Mouse (Mus musculus): ENCODE measurements around the gene Ppp4r2. TPM values are rescaled to one million over a fixed set of nuclear protein-coding genes. Genes with fewer than 3 reads are reported as not detected.

Gene Ppp4r2
- total and polyA plus RNA-seq, 3 experiments, result 80.1 to 111 (median 94.4) TPM

DNA sequence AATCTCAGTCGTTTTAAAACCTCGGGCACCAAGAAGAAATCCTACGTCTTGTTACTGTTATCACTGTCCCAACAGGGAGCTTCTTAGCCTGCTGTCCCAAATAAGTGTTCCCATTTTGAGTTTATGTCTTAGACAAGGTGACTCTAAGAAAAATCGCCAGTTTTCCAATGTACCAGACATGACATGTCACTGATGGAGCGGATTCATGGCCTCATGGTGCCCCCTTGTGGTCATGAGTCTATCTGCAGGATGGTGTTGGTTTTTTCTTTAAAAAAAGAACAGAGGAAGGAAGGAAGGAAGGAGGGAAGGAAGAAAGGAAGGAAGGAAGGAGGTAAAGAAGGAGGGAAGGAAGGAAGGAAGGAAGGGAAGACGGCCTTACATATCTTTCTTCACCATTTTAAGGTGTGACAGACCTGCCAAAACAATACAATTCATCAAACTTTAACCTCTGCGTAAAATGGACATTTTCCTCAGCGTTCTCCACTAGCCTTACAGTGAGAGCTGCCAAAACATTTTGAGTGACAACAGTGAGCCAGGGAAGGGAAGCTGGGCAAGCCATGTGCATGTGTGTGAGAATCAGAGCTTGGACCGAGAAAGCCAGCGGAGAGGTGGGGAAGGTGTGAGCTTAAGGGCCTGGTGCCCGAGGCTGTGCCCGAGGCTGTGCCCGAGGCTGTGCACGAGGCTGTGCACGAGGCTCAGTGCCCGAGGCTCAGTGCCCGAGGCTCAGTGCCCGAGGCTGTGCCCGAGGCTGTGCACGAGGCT, 42.6 kb downstream of the Ppp4r2 start:
- TF ChIP-seq TAL1 (conservative IDR thresholded peaks at IDR 0.05; ENCODE audit: low read depth, low read length) (no peak), CTCF (IDR thresholded peaks at IDR 0.05; ENCODE audit: low read depth, low read length) (0 out of 2 replicates have a peak, but pooled peaks have one; percentile 26)
- Histone ChIP-seq H3K4me1 (ENCODE audit: insufficient read depth, low read depth, low read length) (no peaks in the 10 kb centered on the region), H3K9me3 (replicated peaks) (0 out of 2 replicates have a peak, but pooled peaks cover 2% of the 10 kb centered on the region), H3K4me3 (ENCODE audit: low read depth, low read length) (no peak overlapping the region), H3K27me3 (ENCODE audit: insufficient read depth, low read length) (peaks cover 7% of the 10 kb centered on the region; the same call in 1 of the 2 replicates), H3K36me3 (replicated peaks) (no peaks in the 10 kb centered on the region)
- DNase-seq (ENCODE audit: low spot score) (peak; percentile 22), ATAC-seq (ENCODE audit: extremely low read depth, insufficient number of reproducible peaks, low FRiP score, poor library complexity, severe bottlenecking) (peak; percentile 28; the same call in 1 of the 2 replicates)

DNA sequence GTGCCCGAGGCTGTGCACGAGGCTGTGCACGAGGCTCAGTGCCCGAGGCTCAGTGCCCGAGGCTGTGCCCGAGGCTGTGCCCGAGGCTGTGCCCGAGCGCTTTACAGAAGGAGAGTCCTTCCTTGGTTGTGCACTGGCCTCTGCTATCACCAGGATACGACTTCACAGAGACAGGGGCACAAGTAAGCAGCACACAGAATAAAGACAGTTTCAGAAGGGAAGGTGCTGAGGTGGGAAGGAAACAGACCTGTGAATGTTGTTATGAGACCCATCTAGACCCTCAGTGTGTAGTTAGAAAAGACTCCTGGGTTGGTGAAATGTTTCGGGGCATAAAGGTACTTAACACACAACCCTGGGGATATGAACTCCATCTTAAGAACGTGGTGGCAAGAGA, 43.2 kb downstream of the Ppp4r2 start:
- no peaks in the 10 kb centered on the region for H3K4me1 ChIP-seq (ENCODE audit: insufficient read depth, low read depth, low read length)
- H3K27me3 ChIP-seq (ENCODE audit: insufficient read depth, low read length), result peaks cover 7% of the 10 kb centered on the region; the same call in 1 of the 2 replicates
- H3K4me3 ChIP-seq (ENCODE audit: low read depth, low read length), result no peak overlapping the region
- no peaks in the 10 kb centered on the region for H3K36me3 ChIP-seq (replicated peaks)
- H3K9me3 ChIP-seq (replicated peaks), result 0 out of 2 replicates have a peak, but pooled peaks cover 2% of the 10 kb centered on the region
- TF ChIP-seq TAL1 (conservative IDR thresholded peaks at IDR 0.05; ENCODE audit: low read depth, low read length), result no peak
- no peak for TF ChIP-seq POLR2AphosphoS5 (IDR thresholded peaks at IDR 0.05; ENCODE audit: insufficient replicate concordance, low read depth, low read length)
- no peak for TF ChIP-seq GATA1 (IDR thresholded peaks at IDR 0.05; ENCODE audit: borderline replicate concordance, low read length)
- TF ChIP-seq GATA2 (IDR thresholded peaks at IDR 0.05; ENCODE audit: borderline replicate concordance, low read depth, low read length), result no peak
- no peak for TF ChIP-seq CTCF (IDR thresholded peaks at IDR 0.05; ENCODE audit: low read depth, low read length)
- ATAC-seq (ENCODE audit: extremely low read depth, insufficient number of reproducible peaks, low FRiP score, poor library complexity, severe bottlenecking) (no peak), DNase-seq (ENCODE audit: low spot score) (no peak)

DNA sequence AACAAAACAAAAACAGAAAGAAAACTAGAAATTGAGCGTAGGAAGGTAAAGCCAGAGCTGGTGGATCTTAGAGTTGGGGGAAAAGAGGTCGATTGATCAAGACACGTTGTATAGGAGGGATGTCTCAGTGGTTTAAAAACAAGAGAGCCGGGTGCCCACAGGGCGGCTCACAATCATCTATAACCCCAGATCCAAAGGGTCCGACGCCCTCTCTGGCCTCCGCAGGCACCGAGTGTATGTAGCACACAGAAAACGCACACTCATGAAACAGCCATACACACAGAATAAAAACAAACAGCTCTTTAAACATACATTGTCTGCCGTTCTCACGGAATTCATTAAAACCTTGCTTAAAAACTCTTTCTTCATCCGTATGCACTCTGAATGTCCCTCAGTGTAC, 45.1 kb downstream of the Ppp4r2 start:
- DNase-seq (ENCODE audit: low spot score) (no peak), ATAC-seq (ENCODE audit: extremely low read depth, insufficient number of reproducible peaks, low FRiP score, poor library complexity, severe bottlenecking) (no peak)
- Histone ChIP-seq H3K27me3 (ENCODE audit: insufficient read depth, low read length) (peaks cover 3% of the 10 kb centered on the region; the same call in 1 of the 2 replicates), H3K4me3 (ENCODE audit: low read depth, low read length) (no peak overlapping the region), H3K9me3 (replicated peaks) (0 out of 2 replicates have a peak, but pooled peaks cover 2% of the 10 kb centered on the region), H3K4me1 (ENCODE audit: insufficient read depth, low read depth, low read length) (peaks cover 5% of the 10 kb centered on the region; the same call in 1 of the 2 replicates), H3K36me3 (replicated peaks) (no peaks in the 10 kb centered on the region)
- TF ChIP-seq CTCF (IDR thresholded peaks at IDR 0.05; ENCODE audit: low read depth, low read length) (no peak), POLR2AphosphoS5 (IDR thresholded peaks at IDR 0.05; ENCODE audit: insufficient replicate concordance, low read depth, low read length) (no peak), TAL1 (conservative IDR thresholded peaks at IDR 0.05; ENCODE audit: low read depth, low read length) (no peak), GATA1 (IDR thresholded peaks at IDR 0.05; ENCODE audit: borderline replicate concordance, low read length) (no peak), GATA2 (IDR thresholded peaks at IDR 0.05; ENCODE audit: borderline replicate concordance, low read depth, low read length) (no peak)

DNA sequence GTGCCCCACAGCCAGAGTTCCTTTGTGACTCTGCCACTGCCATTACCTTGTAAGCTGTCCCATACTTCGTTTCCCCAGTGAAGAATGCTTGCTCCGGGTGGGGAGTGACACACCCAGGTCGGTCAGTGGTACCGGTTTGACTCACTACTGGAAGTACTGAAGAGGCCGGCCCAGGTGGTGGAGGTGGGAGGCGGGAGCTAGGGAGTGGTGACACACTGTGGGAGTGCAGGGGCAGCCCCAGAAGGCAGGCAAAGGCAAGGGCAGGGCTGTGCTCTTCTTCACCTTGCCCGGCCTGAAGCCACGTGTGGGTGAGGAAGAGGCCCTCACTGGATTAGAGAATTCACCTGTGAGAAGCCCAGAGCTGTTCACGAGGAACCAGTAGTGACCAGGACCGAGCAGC, 46.2 kb downstream of the Ppp4r2 start:
- TF ChIP-seq TAL1 (conservative IDR thresholded peaks at IDR 0.05; ENCODE audit: low read depth, low read length) (no peak), GATA2 (IDR thresholded peaks at IDR 0.05; ENCODE audit: borderline replicate concordance, low read depth, low read length) (no peak), CTCF (IDR thresholded peaks at IDR 0.05; ENCODE audit: low read depth, low read length) (no peak), GATA1 (IDR thresholded peaks at IDR 0.05; ENCODE audit: borderline replicate concordance, low read length) (no peak), POLR2AphosphoS5 (IDR thresholded peaks at IDR 0.05; ENCODE audit: insufficient replicate concordance, low read depth, low read length) (no peak)
- H3K9me3 ChIP-seq (replicated peaks), result 0 out of 2 replicates have a peak, but pooled peaks cover 2% of the 10 kb centered on the region
- H3K4me1 ChIP-seq (ENCODE audit: insufficient read depth, low read depth, low read length), result peaks cover 5% of the 10 kb centered on the region; the same call in 1 of the 2 replicates
- H3K36me3 ChIP-seq (replicated peaks), result no peaks in the 10 kb centered on the region
- ATAC-seq (ENCODE audit: extremely low read depth, insufficient number of reproducible peaks, low FRiP score, poor library complexity, severe bottlenecking) (no peak), DNase-seq (ENCODE audit: low spot score) (no peak)
- peaks cover 3% of the 10 kb centered on the region; the same call in 1 of the 2 replicates for H3K27me3 ChIP-seq (ENCODE audit: insufficient read depth, low read length)
- H3K4me3 ChIP-seq (ENCODE audit: low read depth, low read length), result no peak overlapping the region

DNA sequence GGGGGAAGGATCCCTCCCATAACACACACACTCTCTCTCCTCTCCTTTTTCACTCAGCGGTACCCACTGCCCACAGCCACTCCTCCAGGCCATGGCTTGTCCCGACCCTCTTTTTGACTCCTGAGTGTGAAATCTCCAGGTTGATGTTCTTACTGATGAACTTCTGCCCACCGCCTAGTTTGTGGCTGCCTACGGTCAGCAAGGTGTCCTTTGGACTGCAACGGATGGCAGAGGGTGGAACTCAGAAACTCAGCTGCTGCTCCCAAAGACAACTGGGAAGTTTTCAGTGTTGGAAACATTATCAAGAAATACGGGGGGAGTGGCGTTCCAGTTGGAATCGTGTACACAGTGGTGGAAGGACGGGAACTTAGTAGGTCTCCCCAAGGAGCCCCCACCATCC, 48.2 kb downstream of the Ppp4r2 start:
- Histone ChIP-seq H3K27me3 (ENCODE audit: insufficient read depth, low read length) (no peaks in the 10 kb centered on the region; the same call in 1 of the 2 replicates), H3K4me1 (ENCODE audit: insufficient read depth, low read depth, low read length) (peaks cover 5% of the 10 kb centered on the region; the same call in 1 of the 2 replicates), H3K4me3 (ENCODE audit: low read depth, low read length) (no peak overlapping the region), H3K9me3 (replicated peaks) (0 out of 2 replicates have a peak, but pooled peaks cover 2% of the 10 kb centered on the region), H3K36me3 (replicated peaks) (no peaks in the 10 kb centered on the region)
- no peak for ATAC-seq (ENCODE audit: extremely low read depth, insufficient number of reproducible peaks, low FRiP score, poor library complexity, severe bottlenecking)
- no peak for TF ChIP-seq POLR2AphosphoS5 (IDR thresholded peaks at IDR 0.05; ENCODE audit: insufficient replicate concordance, low read depth, low read length)
- no peak for TF ChIP-seq GATA1 (IDR thresholded peaks at IDR 0.05; ENCODE audit: borderline replicate concordance, low read length)
- no peak for TF ChIP-seq GATA2 (IDR thresholded peaks at IDR 0.05; ENCODE audit: borderline replicate concordance, low read depth, low read length)
- no peak for TF ChIP-seq TAL1 (conservative IDR thresholded peaks at IDR 0.05; ENCODE audit: low read depth, low read length)
- DNase-seq (ENCODE audit: low spot score), result no peak

DNA sequence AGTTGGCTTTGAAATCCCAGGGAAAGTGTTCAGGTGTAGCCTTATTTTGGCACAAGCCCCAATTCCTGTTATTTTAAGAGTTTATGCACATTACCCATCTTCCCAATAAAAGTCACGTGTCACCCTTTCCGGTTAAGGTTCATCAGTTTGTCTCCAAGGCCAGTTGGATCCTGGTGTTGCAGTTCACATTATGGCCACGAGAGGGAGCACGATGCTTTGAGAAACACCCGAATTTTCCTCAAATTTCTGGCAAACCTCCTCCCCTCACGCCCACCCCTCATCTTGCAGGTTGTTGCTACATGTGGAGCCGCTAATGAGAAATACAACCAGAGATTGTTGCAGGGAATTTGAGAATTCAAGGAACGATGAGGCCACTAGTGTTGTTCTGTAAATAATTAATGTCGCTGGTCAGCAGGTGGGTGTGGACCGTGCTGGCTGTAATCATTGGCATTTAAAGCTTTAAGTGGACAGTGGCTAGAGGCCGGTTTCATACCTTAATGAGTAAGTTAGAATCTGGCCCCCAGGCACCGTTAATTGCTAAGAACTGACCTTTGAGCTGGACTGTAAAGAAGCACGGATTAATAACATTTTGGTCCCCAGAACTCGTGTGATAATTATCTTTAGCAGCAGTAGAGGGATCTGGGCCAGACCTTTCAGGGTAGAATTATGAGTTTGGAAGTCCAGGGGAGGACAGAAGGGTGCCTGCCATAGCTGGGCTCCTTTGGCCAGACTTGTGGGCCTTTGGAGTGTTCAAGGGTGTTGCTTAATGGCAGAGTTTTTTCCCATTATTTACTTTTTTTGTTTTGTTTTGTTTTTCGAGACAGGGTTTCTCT, 49.2 kb downstream of the Ppp4r2 start:
- DNase-seq (ENCODE audit: low spot score), result no peak
- Histone ChIP-seq H3K27me3 (ENCODE audit: insufficient read depth, low read length) (no peaks in the 10 kb centered on the region; the same call in 1 of the 2 replicates), H3K4me3 (ENCODE audit: low read depth, low read length) (no peak overlapping the region), H3K9me3 (replicated peaks) (peaks cover 9% of the 10 kb centered on the region), H3K36me3 (replicated peaks) (no peaks in the 10 kb centered on the region), H3K4me1 (ENCODE audit: insufficient read depth, low read depth, low read length) (peaks cover 5% of the 10 kb centered on the region; the same call in 1 of the 2 replicates)
- TF ChIP-seq CTCF (IDR thresholded peaks at IDR 0.05; ENCODE audit: low read depth, low read length) (peak; percentile 93), TAL1 (conservative IDR thresholded peaks at IDR 0.05; ENCODE audit: low read depth, low read length) (no peak)
- ATAC-seq (ENCODE audit: extremely low read depth, insufficient number of reproducible peaks, low FRiP score, poor library complexity, severe bottlenecking), result no peak

Data from G1E (cell line).